Mouse (Mus musculus) ES-Bruce4 (cell line): ENCODE data around the gene Arid1b.

ENCODE experiments used
- CTCF ChIP-seq: IDR thresholded peaks from one replicate; pipeline ENCODE4 v1.8.1; 2011; ENCODE audit warnings: low read depth, low read length
- EP300 ChIP-seq: IDR thresholded peaks from 2 replicates; pipeline ENCODE4 v1.6.1; 2011; ENCODE audit warnings: low read depth, low read length; ENCODE audit not compliant: insufficient read depth
- POLR2A ChIP-seq: IDR thresholded peaks from one replicate; pipeline ENCODE4 v1.8.1; 2011; ENCODE audit warnings: low read length; ENCODE audit not compliant: insufficient read depth

DNA sequence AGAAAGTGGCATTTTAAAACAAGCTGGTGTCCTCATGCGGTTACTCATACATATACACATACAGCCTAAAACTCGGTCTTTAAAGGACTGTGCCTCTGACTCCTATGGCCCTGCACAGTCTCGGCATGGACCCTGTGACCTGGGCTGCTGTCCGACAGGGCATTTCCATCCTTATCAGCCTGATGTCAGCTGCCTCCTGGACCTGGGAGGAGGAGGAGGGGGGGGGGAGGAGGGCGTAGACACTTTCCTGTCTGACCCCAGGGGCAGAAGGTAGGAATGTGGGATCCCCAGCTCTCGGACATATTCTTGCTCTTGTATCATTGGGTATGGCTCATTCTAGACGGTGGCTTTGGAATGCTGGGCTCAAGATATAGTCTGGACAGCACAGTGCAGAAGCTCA lies 16.6 kb downstream of the Arid1b start:
- TF ChIP-seq POLR2A (no peak), EP300 (no peak), CTCF (no peak)
